Mouse (Mus musculus): ENCODE measurements at regions not wholly inside any gene's neighbourhood (a gene's known extent, or its start where the extent isn't known, plus 50 kb on each side); places are given as distances from the start of the nearest gene placed in this dataset.

DNA sequence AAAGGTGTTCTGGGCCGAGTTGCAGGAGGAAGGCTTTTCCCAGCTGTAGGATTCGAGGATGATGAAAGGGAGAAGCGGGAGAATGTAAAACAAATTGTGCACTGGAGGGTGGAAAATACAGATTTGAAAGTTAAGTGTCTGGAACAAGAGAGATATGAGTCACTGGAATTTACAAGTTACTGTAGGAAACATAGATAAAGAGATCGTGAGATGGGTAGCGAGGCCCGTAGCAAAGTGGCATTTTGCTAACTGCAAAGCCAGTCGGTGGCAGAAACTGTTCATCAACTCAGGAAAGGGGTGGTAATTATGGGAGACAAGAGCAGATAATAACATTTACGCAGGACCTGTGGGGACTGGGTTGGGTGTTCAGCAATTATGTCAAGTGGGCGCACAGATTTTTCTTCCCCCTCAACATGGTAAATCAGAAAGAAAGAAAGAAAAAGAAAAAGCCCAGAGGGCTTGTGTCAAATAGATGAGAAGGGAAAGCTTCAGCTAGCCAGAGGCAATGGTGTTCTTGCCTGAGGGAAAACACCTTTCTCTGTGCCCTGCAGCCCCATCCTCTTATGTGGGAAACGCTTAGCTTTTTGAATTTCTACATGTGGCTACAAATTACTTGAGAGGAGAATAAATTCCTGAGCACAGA is 87.2 kb downstream of the Foxb1 start:
- H3K27ac ChIP-seq, result no peak overlapping the region

DNA sequence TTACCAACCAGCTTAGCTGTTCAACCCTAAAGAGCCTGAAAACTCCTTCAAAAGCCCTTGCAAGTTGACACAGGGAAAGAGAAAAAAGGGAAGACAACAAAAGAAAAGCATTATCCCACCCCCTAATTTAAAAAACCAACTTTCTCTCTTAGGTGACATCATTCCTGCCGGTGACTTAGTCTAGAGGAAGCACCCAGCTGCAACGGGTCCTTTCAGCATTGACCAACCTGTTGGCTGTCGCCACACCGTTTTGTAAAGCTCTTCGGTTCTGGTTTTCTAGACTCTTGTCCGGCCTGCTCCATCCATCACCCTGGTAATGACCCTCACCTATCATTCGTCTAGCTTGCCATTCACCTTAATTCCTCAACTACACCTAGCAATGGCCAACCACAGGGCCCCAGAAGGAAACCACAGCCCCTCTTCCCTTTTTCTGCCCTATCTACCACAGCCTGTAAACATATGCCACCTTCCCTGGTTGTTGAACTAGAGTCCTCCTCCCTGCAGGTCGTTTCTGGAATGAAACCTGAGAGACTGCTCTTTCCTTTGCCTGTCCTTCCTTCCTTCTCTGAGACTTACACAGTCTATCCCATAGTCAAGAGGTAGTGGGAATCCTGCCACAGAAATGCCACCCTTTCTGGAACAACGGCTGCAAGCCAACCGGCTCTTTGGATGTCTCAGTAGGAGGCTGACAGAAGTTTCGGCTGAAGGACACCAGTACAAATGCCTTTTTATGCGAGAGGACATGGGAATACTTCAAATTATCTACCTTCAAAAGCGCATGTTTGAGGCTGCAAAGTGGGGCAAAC is 87.9 kb downstream of the Foxb1 start:
- Histone ChIP-seq H3K4me3 (replicated peaks) (no peak overlapping the region), H3K9ac (no peak overlapping the region), H3K4me1 (peaks cover 33% of the 10 kb centered on the region), H3K27me3 (peaks cover 87% of the 10 kb centered on the region), H3K36me3 (replicated peaks) (no peaks in the 10 kb centered on the region), H3K27ac (no peak overlapping the region), H3K9me3 (0 out of 2 replicates have a peak, but pooled peaks cover 6% of the 10 kb centered on the region), H3K4me2 (no peak overlapping the region)
- 70% methylated on average over 13 of the region's 13 CpGs for WGBS
- ATAC-seq (ENCODE audit: low FRiP score), result no peak

More for the DNA sequence above, 87.2 kb downstream of the Foxb1 start:
- H3K9ac ChIP-seq, result no peak overlapping the region
- WGBS, result 65% methylated on average over 10 of the region's 10 CpGs
- no peak for ATAC-seq (ENCODE audit: low FRiP score)
- 0 out of 2 replicates have a peak, but pooled peaks cover 6% of the 10 kb centered on the region for H3K9me3 ChIP-seq
- H3K36me3 ChIP-seq (replicated peaks), result no peaks in the 10 kb centered on the region
- no peak overlapping the region for H3K4me2 ChIP-seq
- peaks cover 87% of the 10 kb centered on the region for H3K27me3 ChIP-seq
- H3K4me1 ChIP-seq, result peaks cover 27% of the 10 kb centered on the region
- H3K4me3 ChIP-seq (replicated peaks), result no peak overlapping the region

DNA sequence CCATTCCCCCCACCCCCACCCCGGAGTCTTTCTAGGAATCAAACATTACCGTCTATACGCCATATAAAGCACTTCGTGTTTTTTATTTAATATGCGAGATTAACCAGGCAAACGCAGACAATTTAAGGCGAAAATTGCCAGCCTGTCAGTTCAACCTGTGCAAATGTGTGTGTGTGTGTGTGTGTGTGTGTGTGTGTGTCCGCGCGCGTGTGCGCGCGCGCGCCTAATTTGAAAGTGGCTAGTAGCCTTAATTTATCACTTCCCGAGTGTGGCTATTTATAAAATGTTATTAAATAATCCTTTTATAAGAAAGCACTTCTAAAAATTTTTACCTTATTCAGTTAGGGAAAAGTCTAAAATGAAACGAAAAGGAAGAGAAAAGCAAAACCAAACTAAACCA is 89.5 kb downstream of the Foxb1 start:
- Histone ChIP-seq H3K9ac (no peak overlapping the region), H3K4me2 (peak overlapping the region; percentile 51), H3K4me3 (replicated peaks) (peak overlapping the region; percentile 24; the same call in 1 of the 2 replicates), H3K27me3 (peaks cover 93% of the 10 kb centered on the region), H3K9me3 (0 out of 2 replicates have a peak, but pooled peaks cover 6% of the 10 kb centered on the region), H3K4me1 (peaks cover 33% of the 10 kb centered on the region), H3K36me3 (replicated peaks) (no peaks in the 10 kb centered on the region), H3K27ac (no peak overlapping the region)
- no peak for ATAC-seq (ENCODE audit: low FRiP score)
- WGBS, result 2% methylated on average over 18 of the region's 18 CpGs

DNA sequence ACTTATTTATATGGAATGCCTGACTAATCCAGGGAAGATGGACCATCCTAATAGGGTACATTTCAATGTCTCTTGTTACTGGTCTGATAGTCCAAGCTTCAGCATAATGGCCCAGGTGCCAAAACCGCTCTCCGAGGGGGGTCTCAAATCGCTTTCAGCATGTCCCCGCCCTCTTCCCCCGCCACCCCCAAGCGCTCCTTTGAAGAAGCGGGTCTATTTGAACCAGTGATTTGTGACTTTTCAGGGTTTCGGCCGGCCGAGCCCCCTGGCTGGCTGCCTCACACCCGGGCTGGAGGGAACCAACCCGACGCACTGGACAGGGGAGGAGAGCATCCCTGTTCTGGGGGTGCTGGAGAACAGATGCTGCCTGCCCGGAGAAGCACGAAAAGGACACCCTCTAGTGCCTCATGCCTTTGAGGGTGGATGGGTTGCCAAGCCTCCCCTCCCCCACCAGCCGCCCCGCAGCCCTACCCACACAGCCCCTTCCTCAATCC is 90.1 kb downstream of the Foxb1 start:
- Histone ChIP-seq H3K4me1 (peaks cover 33% of the 10 kb centered on the region), H3K4me3 (replicated peaks) (peak overlapping the region; percentile 24), H3K27ac (no peak overlapping the region), H3K27me3 (peaks cover 92% of the 10 kb centered on the region), H3K9ac (no peak overlapping the region), H3K36me3 (replicated peaks) (no peaks in the 10 kb centered on the region), H3K9me3 (0 out of 2 replicates have a peak, but pooled peaks cover 6% of the 10 kb centered on the region), H3K4me2 (peak overlapping the region; percentile 51)
- peak; percentile 70 for ATAC-seq (ENCODE audit: low FRiP score)
- WGBS, result under 1% methylated on average over 17 of the region's 17 CpGs

DNA sequence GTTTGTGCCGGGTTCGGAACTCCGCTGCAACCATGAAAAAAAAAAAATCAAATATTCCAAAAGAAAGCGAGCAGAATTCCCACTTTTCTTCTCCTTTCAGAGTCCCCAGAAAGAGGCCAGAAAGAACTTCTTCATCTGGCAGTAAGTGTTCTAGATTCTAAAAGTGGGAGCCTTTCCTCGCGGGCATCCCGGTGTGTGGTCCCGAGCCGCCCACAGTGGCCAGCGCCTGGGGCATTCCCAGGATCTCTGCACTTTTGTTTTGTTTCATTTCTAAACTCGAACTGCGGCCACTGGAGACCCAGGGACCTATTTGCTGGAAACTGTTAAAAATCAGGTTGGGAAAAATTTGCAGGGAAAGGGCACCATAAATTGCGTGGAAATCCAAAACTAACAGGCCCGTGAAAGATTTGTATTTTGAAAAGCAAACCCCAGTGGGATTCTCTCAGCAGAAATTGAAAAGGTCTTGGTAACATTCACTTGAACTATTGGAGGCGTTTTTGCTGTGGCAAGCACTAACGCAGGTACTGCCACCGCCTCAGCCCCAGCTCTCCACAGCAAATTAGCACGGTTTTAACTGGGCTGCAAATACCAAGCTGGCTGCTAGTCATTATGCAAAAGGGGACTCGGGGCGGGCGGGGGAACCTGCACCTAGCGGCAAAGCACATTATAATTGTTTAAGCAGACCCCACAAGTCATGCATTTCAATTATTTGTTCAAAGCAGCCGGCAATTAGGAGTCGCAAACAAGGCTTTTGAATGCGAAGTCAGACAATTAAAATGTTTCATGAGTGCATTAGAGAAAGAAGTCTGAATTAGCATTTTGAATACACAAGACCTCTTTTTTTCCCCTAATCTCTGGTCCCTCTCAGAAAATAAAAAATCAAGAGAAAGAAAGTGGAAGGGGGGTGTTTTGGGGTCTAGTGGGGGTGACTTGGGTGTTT is 90.9 kb downstream of the Foxb1 start:
- Histone ChIP-seq H3K27ac (no peak overlapping the region), H3K27me3 (peaks cover 94% of the 10 kb centered on the region)

DNA sequence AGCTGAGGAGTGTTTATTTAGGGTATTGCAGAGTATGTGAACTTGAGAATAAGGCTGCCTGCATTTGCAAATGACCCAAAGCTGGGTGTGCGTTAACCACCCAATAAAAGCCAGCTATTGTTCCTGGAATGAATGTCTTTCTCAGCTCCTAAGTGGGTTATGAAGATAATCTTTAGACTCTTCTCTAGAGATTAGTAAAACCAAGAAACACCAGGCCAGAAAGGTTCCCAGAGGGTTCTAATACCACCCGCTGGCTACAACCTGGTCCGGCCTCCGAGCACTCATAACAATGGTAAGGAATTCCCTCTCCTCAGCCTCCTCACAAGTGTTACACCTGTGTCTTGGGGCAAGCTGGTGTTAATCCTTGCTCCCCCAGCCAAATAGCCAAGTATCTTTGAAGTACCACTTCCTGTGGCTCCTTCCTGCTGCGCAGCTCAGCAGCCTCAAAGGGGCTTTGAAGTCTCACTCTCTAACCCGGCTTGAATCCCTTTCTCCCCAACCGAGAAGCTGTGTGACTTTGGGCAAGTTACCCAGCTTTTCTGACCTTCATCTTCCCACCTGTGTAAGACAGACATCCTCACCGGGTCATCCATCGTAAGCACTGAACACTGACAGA is 92.2 kb downstream of the Foxb1 start:
- H3K4me2 ChIP-seq, result no peak overlapping the region
- H3K9ac ChIP-seq, result no peak overlapping the region
- no peak overlapping the region for H3K27ac ChIP-seq
- no peaks in the 10 kb centered on the region for H3K36me3 ChIP-seq (replicated peaks)
- 3% methylated on average over 9 of the region's 9 CpGs for WGBS
- H3K9me3 ChIP-seq, result no peaks in the 10 kb centered on the region
- ATAC-seq (ENCODE audit: low FRiP score), result no peak
- H3K27me3 ChIP-seq, result peaks cover 91% of the 10 kb centered on the region
- H3K4me1 ChIP-seq, result peaks cover 33% of the 10 kb centered on the region
- no peak overlapping the region for H3K4me3 ChIP-seq (replicated peaks)

More for the DNA sequence above, 90.9 kb downstream of the Foxb1 start:
- ATAC-seq (ENCODE audit: low FRiP score), result peak; percentile 85
- H3K4me1 ChIP-seq, result peaks cover 33% of the 10 kb centered on the region
- 0 out of 2 replicates have a peak, but pooled peaks cover 6% of the 10 kb centered on the region for H3K9me3 ChIP-seq
- WGBS, result 1% methylated on average over 25 of the region's 25 CpGs
- H3K4me3 ChIP-seq (replicated peaks), result peak overlapping the region; percentile 12; the same call in 1 of the 2 replicates
- no peaks in the 10 kb centered on the region for H3K36me3 ChIP-seq (replicated peaks)
- no peak overlapping the region for H3K9ac ChIP-seq
- peak overlapping the region; percentile 51 for H3K4me2 ChIP-seq

DNA sequence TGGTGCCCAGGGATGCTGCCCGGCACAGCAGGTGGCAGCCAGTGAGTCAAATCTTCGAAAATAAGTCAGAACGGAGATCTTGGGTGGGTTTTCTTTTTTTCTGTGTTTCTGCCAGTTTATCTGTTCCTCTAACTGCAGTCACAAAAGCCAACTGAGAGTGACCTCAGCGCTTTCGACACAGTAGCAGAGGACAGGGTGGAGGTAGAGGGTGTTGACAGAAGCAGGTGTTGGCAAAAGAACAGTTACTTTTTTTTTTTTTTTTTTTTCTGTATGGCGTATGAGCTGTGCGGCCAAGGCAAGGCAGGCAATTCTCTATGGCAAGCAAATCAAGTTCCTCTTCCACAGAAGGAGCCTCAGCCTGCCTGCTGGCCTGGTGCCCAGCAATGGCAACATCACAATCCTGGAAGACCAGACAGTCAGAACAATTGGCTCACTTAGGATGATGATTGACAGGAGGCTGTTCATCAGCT is 93.6 kb downstream of the Foxb1 start:
- ATAC-seq (ENCODE audit: low FRiP score), result no peak
- WGBS, result 60% methylated on average over 7 of the region's 7 CpGs
- Histone ChIP-seq H3K4me3 (replicated peaks) (no peak overlapping the region), H3K36me3 (replicated peaks) (no peaks in the 10 kb centered on the region), H3K9ac (no peak overlapping the region), H3K4me1 (peaks cover 33% of the 10 kb centered on the region), H3K27me3 (peaks cover 90% of the 10 kb centered on the region), H3K4me2 (no peak overlapping the region), H3K9me3 (no peaks in the 10 kb centered on the region), H3K27ac (no peak overlapping the region)

DNA sequence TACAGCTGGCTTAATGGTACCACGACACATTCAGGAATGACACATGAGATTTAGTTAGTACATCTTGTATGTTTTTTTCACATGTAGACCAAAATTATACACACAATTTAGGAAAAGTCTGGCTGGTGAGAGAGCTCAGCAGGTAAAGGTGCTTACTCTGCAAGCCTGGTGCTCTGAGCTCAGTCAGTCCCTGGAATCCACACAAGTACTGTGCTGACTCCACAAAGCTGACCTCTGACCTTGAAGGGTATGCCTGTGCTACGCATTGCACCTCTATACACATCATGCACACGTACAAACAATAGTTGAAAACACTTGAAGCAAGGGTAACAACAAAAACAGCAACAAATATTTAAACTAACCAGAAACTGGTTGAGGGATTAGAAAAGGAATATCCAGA is 96.5 kb downstream of the Foxb1 start:
- ATAC-seq (ENCODE audit: low FRiP score), result no peak
- Histone ChIP-seq H3K27me3 (peaks cover 65% of the 10 kb centered on the region), H3K4me1 (peaks cover 12% of the 10 kb centered on the region), H3K36me3 (replicated peaks) (no peaks in the 10 kb centered on the region), H3K27ac (no peak overlapping the region), H3K4me3 (replicated peaks) (no peak overlapping the region), H3K9ac (no peak overlapping the region), H3K9me3 (no peaks in the 10 kb centered on the region), H3K4me2 (no peak overlapping the region)
- 85% methylated on average over 3 of the region's 3 CpGs for WGBS

DNA sequence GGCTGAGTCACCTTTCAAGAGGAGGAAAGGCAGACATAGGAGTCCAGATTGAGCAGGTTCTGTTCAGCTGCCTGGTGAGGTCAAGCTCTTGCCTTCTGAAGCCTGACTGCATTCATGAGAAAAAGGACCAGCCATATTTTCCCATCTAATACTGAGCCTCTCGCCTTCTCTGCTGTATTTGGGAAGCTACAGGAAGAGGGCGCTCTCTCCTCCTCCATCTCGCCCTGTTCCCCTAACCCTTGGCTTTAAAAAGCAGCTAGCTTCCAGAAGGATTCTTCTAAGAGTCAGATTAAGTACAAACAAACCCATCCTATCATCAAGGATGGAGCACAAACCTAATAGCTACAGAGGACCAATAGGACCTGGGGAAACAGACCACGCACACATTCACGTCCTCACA is 98.3 kb downstream of the Foxb1 start:
- Histone ChIP-seq H3K4me3 (replicated peaks) (no peak overlapping the region), H3K4me2 (no peak overlapping the region), H3K4me1 (no peaks in the 10 kb centered on the region), H3K9ac (no peak overlapping the region), H3K9me3 (no peaks in the 10 kb centered on the region), H3K27ac (no peak overlapping the region), H3K27me3 (peaks cover 51% of the 10 kb centered on the region), H3K36me3 (replicated peaks) (no peaks in the 10 kb centered on the region)
- 36% methylated on average over 5 of the region's 5 CpGs for WGBS
- ATAC-seq (ENCODE audit: low FRiP score), result no peak

DNA sequence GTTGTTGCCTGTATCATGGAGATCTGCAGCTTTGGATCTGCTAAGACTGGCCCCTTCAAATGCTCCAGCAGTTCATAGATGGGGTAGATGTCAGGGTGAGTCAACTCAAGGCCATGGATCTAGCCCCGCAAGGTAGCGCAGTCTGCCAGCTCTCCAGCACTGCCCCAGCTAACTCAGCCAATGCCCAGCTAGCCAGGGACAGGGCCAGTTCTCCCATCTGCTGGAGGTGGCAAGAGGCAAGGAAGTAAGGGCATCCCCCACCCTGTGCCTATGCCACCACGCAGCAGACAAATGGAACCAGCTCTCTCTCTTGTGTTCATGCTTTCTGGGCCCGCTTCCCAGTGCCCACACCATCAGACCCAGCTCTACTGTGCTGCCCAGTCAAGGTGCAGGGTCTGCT is 102.5 kb downstream of the Foxb1 start:
- Histone ChIP-seq H3K9me3 (no peaks in the 10 kb centered on the region), H3K9ac (no peak overlapping the region), H3K4me2 (no peak overlapping the region), H3K27me3 (peaks cover 18% of the 10 kb centered on the region), H3K4me3 (replicated peaks) (no peak overlapping the region), H3K36me3 (replicated peaks) (no peaks in the 10 kb centered on the region), H3K4me1 (no peaks in the 10 kb centered on the region), H3K27ac (no peak overlapping the region)
- WGBS, result 90% methylated on average over 4 of the region's 4 CpGs
- no peak for ATAC-seq (ENCODE audit: low FRiP score)

DNA sequence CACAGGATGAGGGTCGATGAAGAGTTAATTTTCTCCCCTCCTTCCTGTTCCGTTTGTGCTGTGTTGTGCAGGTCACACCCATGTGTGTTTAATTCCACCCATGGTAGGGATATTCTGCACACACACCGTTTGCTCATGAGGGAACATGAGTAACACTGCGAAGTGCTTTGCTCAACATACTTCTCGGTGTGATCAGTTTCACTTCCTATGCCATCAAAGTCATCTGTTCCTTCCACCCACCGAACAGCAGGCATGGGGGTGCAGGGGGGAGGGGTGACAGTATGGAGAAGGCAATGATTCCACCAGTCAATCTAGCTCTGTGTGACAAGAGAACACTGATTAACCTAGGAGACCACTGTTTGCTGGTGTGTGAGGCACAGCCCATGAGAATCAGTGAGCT is 104.7 kb downstream of the Foxb1 start:
- no peak overlapping the region for H3K4me3 ChIP-seq (replicated peaks)
- H3K36me3 ChIP-seq (replicated peaks), result no peaks in the 10 kb centered on the region
- no peak overlapping the region for H3K27ac ChIP-seq
- WGBS, result 86% methylated on average over 6 of the region's 6 CpGs
- no peak overlapping the region for H3K9ac ChIP-seq
- H3K4me2 ChIP-seq, result no peak overlapping the region
- H3K4me1 ChIP-seq, result no peaks in the 10 kb centered on the region
- no peaks in the 10 kb centered on the region for H3K9me3 ChIP-seq
- ATAC-seq (ENCODE audit: low FRiP score), result no peak
- peaks cover 4% of the 10 kb centered on the region for H3K27me3 ChIP-seq

Data from forebrain, embryonic 12.5 days (tissue).